Mouse (Mus musculus) liver, embryonic 14.5 days (tissue): ENCODE measurements at regions not wholly inside any gene's neighbourhood (a gene's known extent, or its start where the extent isn't known, plus 50 kb on each side); places are given as distances from the start of the nearest gene placed in this dataset.

ENCODE experiments used
- ATAC-seq: fragments of 200-750 bp; cut with Nextera tagmentation; 2 replicates; pipeline ENCODE4 v1.8.0; 2017; ENCODE audit warnings: moderate number of reproducible peaks, mild to moderate bottlenecking, moderate library complexity; ENCODE audit not compliant: insufficient read depth
- DNase-seq, 3 experiments: peaks; one replicate each; pipeline ENCODE4 v3.0.0-alpha.2; 2012 to 2013; ENCODE audit warnings: low read depth in 3 of 3, low spot score in 3 of 3
- H3K27ac ChIP-seq: fragments of 300-500 bp; sonication (generic); 2 replicates; pipeline ENCODE4 v1.5.1; 2014; ENCODE audit warnings: moderate library complexity, mild to moderate bottlenecking, control low read depth, inconsistent platforms
- H3K27me3 ChIP-seq: fragments of 300-500 bp; sonication (generic); 2 replicates; pipeline ENCODE4 v1.6.1; 2014; ENCODE audit warnings: mild to moderate bottlenecking, low read length, moderate library complexity; ENCODE audit not compliant: control insufficient read depth, insufficient read depth
- H3K36me3 ChIP-seq: fragments of 300-500 bp; sonication (generic); replicated peaks from 2 replicates; pipeline ENCODE4 v1.6.1; 2014; ENCODE audit warnings: low read depth; ENCODE audit not compliant: control insufficient read depth, insufficient read depth
- H3K4me1 ChIP-seq, 2 experiments: fragments of 200-500 bp in 1 of 2; fragments of 300-500 bp in 1 of 2; sonication (generic) in 1 of 2; replicated peaks; 2 replicates each; pipeline ENCODE4 v1.6.1; 2012 to 2014; ENCODE audit warnings: antibody characterized with exemption in 1 of 2, inconsistent platforms in 1 of 2, low read length in 1 of 2; ENCODE audit not compliant: control insufficient read depth in 2 of 2, insufficient read depth in 2 of 2
- H3K4me2 ChIP-seq: fragments of 300-500 bp; sonication (generic); 2 replicates; pipeline ENCODE4 v1.6.1; 2014; ENCODE audit warnings: low read depth, mild to moderate bottlenecking, control low read depth, moderate library complexity
- H3K4me3 ChIP-seq, 2 experiments: fragments of 200-500 bp in 1 of 2; fragments of 300-500 bp in 1 of 2; sonication (generic) in 1 of 2; 2 replicates each; pipeline ENCODE4 v1.5.1; 2012 to 2014; ENCODE audit warnings: low read depth in 2 of 2, low read length in 2 of 2, mild to moderate bottlenecking in 2 of 2, control low read depth in 1 of 2, inconsistent platforms in 1 of 2, moderate library complexity in 1 of 2; ENCODE audit not compliant: insufficient read depth in 1 of 2
- H3K9ac ChIP-seq: fragments of 300-500 bp; sonication (generic); replicated peaks from 2 replicates; pipeline ENCODE4 v1.6.1; 2014; ENCODE audit warnings: mild to moderate bottlenecking, control low read depth, moderate library complexity
- H3K9me3 ChIP-seq: fragments of 300-500 bp; sonication (generic); 2 replicates; pipeline ENCODE4 v1.6.1; 2016; ENCODE audit warnings: low read length, mixed read lengths; ENCODE audit not compliant: control insufficient read depth
- CTCF ChIP-seq: IDR thresholded peaks from 2 replicates; pipeline ENCODE4 v1.5.1; 2016; ENCODE audit warnings: antibody characterized with exemption, low read depth, control low read depth
- EP300 ChIP-seq: IDR thresholded peaks from 2 replicates; pipeline ENCODE4 v1.6.1; 2016; ENCODE audit warnings: antibody characterized with exemption, low read depth
- WGBS: fragments of 180-500 bp; shearing (Covaris S2); extraction: QIAGEN DNeasy Blood & Tissue Kit; methylation state at CpG from one replicate; pipeline ENCODE4 v1.1.7; 2014; ENCODE audit not compliant: insufficient replicate concordance; 5-methylcytosine and 5-hydroxymethylcytosine counted together

DNA sequence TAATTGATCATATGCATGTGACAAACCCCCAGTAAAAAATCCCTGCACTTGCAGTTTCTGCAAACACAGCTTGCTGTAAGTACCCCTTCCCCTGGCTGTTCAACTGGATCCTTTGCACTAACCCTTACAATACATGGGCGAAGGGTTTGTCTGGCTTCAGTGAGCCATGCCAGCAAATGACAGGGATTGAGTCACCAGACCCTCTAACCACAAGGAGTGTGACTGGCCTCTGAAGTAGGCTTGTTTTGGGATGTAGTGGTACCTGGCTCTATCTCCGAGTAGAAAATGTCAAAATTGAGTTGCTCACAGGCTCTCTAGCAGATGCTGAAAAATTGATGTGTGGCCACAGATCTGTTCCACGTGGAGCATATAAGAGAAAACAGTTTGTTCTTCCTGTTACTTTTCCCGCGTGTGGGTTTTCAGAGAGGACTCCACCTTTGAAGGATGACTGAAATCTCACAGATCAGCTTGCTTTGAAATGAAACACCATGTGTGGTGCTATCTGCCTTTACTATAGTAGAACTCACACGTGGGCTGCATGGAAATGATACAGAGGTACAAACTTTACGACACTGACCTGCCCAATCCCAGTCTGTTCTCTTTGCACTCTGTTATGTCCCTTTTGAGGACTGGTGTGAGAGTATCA, 228.8 kb downstream of the Abcc12 start:
- no peaks in the 10 kb centered on the region for H3K4me1 ChIP-seq
- no peak for ATAC-seq
- TF ChIP-seq CTCF (no peak), EP300 (no peak)

DNA sequence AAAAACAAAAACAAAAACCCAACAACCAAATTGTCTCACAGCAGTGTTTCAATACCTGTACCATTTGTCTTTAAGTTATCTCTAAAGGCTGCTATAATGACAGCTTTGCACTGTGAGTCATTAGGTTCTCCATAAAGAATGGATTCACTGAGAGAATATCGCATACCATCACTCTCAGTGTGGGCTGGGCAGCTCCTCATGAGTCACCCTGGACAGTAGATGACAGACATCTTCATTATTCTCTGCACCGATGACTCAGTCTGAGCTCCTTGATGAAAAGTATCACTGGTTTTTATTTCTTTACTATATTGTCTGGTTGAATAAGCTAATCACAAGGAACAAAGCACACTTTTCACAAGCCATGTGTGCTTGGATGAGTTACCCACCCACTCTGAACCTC, 230.4 kb downstream of the Abcc12 start:
- TF ChIP-seq CTCF (no peak), EP300 (no peak)
- H3K9ac ChIP-seq: no peak overlapping the region
- H3K4me1 ChIP-seq: no peaks in the 10 kb centered on the region
- no peaks in the 10 kb centered on the region for H3K36me3 ChIP-seq
- H3K9me3 ChIP-seq: no peaks in the 10 kb centered on the region
- H3K27me3 ChIP-seq: no peaks in the 10 kb centered on the region
- no peak for DNase-seq
- 56% methylated on average over 2 of the region's 2 CpGs for WGBS
- no peak overlapping the region for H3K27ac ChIP-seq
- H3K4me2 ChIP-seq: no peak overlapping the region
- no peak overlapping the region for H3K4me3 ChIP-seq
- no peak for ATAC-seq

More for the DNA sequence above, 228.8 kb downstream of the Abcc12 start:
- H3K9ac ChIP-seq: no peak overlapping the region
- WGBS: 56% methylated on average over 7 of the region's 7 CpGs
- H3K4me3 ChIP-seq: no peak overlapping the region
- no peak overlapping the region for H3K4me2 ChIP-seq
- no peaks in the 10 kb centered on the region for H3K9me3 ChIP-seq
- no peaks in the 10 kb centered on the region for H3K27me3 ChIP-seq
- H3K36me3 ChIP-seq: no peaks in the 10 kb centered on the region
- no peak overlapping the region for H3K27ac ChIP-seq
- no peak for DNase-seq

DNA sequence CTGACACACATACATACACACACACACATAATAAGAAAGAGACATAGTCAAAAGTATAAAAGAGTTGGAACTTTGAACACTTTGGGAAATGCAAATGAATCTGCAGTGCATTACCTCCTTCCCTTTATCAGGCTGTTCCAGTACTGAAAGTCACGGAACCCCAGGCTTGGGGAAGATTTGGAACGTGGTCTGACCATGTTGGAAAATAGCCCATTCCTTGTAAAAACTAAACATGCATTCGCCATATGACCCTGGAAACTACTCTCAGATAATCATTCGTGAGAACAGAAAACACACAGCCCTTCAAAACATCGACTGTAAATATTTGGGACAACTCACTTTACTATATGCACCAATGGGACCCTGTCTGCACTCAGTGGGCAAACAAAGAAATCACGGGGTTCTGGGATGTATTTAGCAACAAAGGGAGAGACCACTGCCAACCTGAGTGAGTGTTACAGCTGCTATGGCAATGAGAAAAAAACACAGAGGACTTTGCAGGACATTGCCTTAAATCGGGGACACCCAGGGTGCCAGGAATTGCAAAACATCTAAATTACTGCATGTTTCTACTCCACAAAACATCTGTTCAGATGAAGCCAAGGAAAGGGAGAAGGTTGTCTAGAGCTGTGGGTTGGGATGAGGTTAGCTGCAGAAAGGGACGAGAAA, 238.3 kb downstream of the Abcc12 start:
- Histone ChIP-seq H3K4me2 (no peak overlapping the region), H3K9ac (no peak overlapping the region), H3K27me3 (no peaks in the 10 kb centered on the region), H3K27ac (no peak overlapping the region), H3K4me1 (no peaks in the 10 kb centered on the region), H3K9me3 (no peaks in the 10 kb centered on the region), H3K4me3 (no peak overlapping the region), H3K36me3 (no peaks in the 10 kb centered on the region)
- ATAC-seq: no peak
- no peak for DNase-seq
- no peak for TF ChIP-seq CTCF
- no peak for TF ChIP-seq EP300
- WGBS: 45% methylated on average over 8 of the region's 8 CpGs

DNA sequence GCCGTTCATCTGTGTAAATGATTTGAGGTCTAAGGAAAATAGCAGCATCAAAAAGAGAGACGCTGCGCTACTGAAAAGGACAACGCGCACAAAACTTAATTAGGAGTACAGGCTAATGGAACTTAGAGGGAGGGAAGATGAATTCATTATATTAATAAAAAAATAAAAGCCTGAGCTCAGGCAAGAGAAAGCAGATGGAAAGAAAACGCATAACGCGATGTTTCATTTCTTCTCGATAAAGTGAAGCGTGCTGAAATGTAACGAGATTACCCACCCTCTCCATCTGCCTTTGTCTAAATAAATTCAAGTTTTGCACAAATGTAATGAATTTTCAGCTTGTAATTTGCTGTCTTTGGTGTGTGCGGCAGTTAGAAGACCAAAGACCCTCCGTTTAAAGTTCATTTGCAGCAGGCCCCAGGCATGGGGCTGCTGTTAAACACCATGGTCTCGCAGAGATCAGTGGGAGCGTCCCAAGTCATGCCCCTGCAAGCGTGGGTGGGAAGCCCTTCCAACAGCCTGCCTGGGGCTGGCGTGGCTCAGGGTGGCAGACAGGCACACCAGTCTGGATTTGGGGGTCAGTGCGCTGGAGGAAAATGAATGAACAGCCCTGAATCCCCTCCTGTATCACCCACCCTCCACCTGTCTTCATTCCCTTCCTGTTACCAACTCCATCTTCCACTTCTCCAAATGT, 241.8 kb downstream of the Abcc12 start:
- DNase-seq (no peak), ATAC-seq (no peak)
- no peaks in the 10 kb centered on the region for H3K27me3 ChIP-seq
- H3K4me3 ChIP-seq: no peak overlapping the region
- no peak for TF ChIP-seq CTCF
- no peak for TF ChIP-seq EP300
- H3K27ac ChIP-seq: no peak overlapping the region
- H3K4me1 ChIP-seq: no peaks in the 10 kb centered on the region
- no peaks in the 10 kb centered on the region for H3K36me3 ChIP-seq
- no peaks in the 10 kb centered on the region for H3K9me3 ChIP-seq
- 74% methylated on average over 18 of the region's 18 CpGs for WGBS
- no peak overlapping the region for H3K4me2 ChIP-seq
- no peak overlapping the region for H3K9ac ChIP-seq

DNA sequence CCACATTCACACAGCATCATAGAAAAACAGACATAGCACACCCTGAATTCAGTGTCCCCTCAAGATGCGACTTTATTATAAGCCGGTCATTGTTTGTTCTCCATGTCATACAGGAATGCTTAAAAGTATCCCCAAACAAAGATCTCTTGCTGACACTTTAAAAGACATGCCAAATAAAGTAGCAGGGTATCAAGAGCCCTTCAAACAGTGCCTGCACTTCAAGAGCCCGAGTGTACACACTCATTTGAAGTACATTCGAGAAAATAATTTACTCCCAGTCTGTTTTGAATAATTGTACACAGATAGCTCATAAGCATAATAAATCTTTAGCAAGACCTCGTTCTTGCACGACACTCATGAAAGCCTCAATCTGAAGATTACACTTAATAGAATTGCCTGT, 249.1 kb downstream of the Abcc12 start:
- H3K4me3 ChIP-seq: no peak overlapping the region
- no peak for DNase-seq
- 59% methylated on average over 6 of the region's 6 CpGs for WGBS
- H3K27ac ChIP-seq: no peak overlapping the region
- H3K9ac ChIP-seq: no peak overlapping the region
- no peak for TF ChIP-seq EP300
- no peak for TF ChIP-seq CTCF
- no peaks in the 10 kb centered on the region for H3K9me3 ChIP-seq
- no peaks in the 10 kb centered on the region for H3K27me3 ChIP-seq
- H3K36me3 ChIP-seq: no peaks in the 10 kb centered on the region
- H3K4me1 ChIP-seq: no peaks in the 10 kb centered on the region
- no peak overlapping the region for H3K4me2 ChIP-seq
- no peak for ATAC-seq
